Mouse (Mus musculus): Measurements from ENCODE around the gene Stk17b. TPM values are rescaled to one million over a fixed set of nuclear protein-coding genes. Genes with fewer than 3 reads are reported as not detected.

Stk17b gene
- total and polyA plus RNA-seq, 2 experiments = 0.82 to 7.2 TPM

- no peak for DNase-seq (ENCODE audit: extremely low read depth, low read depth, low spot score)
- Histone ChIP-seq H3K27me3 (ENCODE audit: control insufficient read depth, insufficient read depth, low read length) (no peaks in the 10 kb centered on the region), H3K36me3 (ENCODE audit: control insufficient read depth, insufficient read depth, low read length) (no peaks in the 10 kb centered on the region), H3K4me1 (ENCODE audit: control insufficient read depth, insufficient read depth, low read length) (peaks cover 4% of the 10 kb centered on the region; the same call in 1 of the 2 replicates), H3K79me2 (ENCODE audit: control insufficient read depth, insufficient read depth, low read length) (no peaks in the 10 kb centered on the region; the same call in 1 of the 2 replicates), H3K4me3 (ENCODE audit: insufficient read depth, low read depth, low read length) (no peak overlapping the region), H3K9ac (ENCODE audit: low read depth, low read length) (no peak overlapping the region), H3K27ac (replicated peaks; ENCODE audit: insufficient read depth, low read depth, low read length) (no peak overlapping the region)
- TF ChIP-seq POLR2A (IDR thresholded peaks at IDR 0.05; ENCODE audit: extremely low read depth, insufficient read depth, low read length) (no peak), CTCF (IDR thresholded peaks at IDR 0.05; ENCODE audit: low read depth, low read length) (no peak)
- 86% methylated on average over 1 of the region's 1 CpGs for WGBS
Measured at GRCm38 (mm10) chr1:53781311-53781710, 3.7 kb downstream of the Stk17b start.

- H3K36me3 ChIP-seq (ENCODE audit: control insufficient read depth, insufficient read depth, low read length) = peaks cover 1% of the 10 kb centered on the region; the same call in 1 of the 2 replicates
- no peaks in the 10 kb centered on the region for H3K27me3 ChIP-seq (ENCODE audit: control insufficient read depth, insufficient read depth, low read length)
- H3K9ac ChIP-seq (ENCODE audit: low read depth, low read length) = no peak overlapping the region
- H3K27ac ChIP-seq (replicated peaks; ENCODE audit: insufficient read depth, low read depth, low read length) = no peak overlapping the region
- 77% methylated on average over 7 of the region's 7 CpGs for WGBS
- no peak for DNase-seq (ENCODE audit: extremely low read depth, low read depth, low spot score)
- H3K79me2 ChIP-seq (ENCODE audit: control insufficient read depth, insufficient read depth, low read length) = no peaks in the 10 kb centered on the region; the same call in 1 of the 2 replicates
- H3K4me1 ChIP-seq (ENCODE audit: control insufficient read depth, insufficient read depth, low read length) = peaks cover 2% of the 10 kb centered on the region; the same call in 1 of the 2 replicates
- TF ChIP-seq POLR2A (IDR thresholded peaks at IDR 0.05; ENCODE audit: extremely low read depth, insufficient read depth, low read length) = no peak
- no peak for TF ChIP-seq CTCF (IDR thresholded peaks at IDR 0.05; ENCODE audit: low read depth, low read length)
- H3K4me3 ChIP-seq (ENCODE audit: insufficient read depth, low read depth, low read length) = no peak overlapping the region
Measured at GRCm38 (mm10) chr1:53776176-53776905, 8.7 kb downstream of the Stk17b start.

- H3K27me3 ChIP-seq (ENCODE audit: control insufficient read depth, insufficient read depth, low read length) = no peaks in the 10 kb centered on the region
- 91% methylated on average over 2 of the region's 2 CpGs for WGBS
- H3K36me3 ChIP-seq (ENCODE audit: control insufficient read depth, insufficient read depth, low read length) = peaks cover 1% of the 10 kb centered on the region; the same call in 1 of the 2 replicates
- DNase-seq (ENCODE audit: extremely low read depth, low read depth, low spot score) = no peak
- H3K4me3 ChIP-seq (ENCODE audit: insufficient read depth, low read depth, low read length) = no peak overlapping the region
- no peak overlapping the region for H3K9ac ChIP-seq (ENCODE audit: low read depth, low read length)
- peaks cover 2% of the 10 kb centered on the region; the same call in 1 of the 2 replicates for H3K4me1 ChIP-seq (ENCODE audit: control insufficient read depth, insufficient read depth, low read length)
- no peak overlapping the region for H3K27ac ChIP-seq (replicated peaks; ENCODE audit: insufficient read depth, low read depth, low read length)
- H3K79me2 ChIP-seq (ENCODE audit: control insufficient read depth, insufficient read depth, low read length) = no peaks in the 10 kb centered on the region; the same call in 1 of the 2 replicates
- TF ChIP-seq POLR2A (IDR thresholded peaks at IDR 0.05; ENCODE audit: extremely low read depth, insufficient read depth, low read length) (no peak), CTCF (IDR thresholded peaks at IDR 0.05; ENCODE audit: low read depth, low read length) (no peak)
Measured at GRCm38 (mm10) chr1:53775545-53775944, 9.5 kb downstream of the Stk17b start.

GRCm38 (mm10) chr1:53775036-53775435 is 10.0 kb downstream of the Stk17b start:
- H3K36me3 ChIP-seq (ENCODE audit: control insufficient read depth, insufficient read depth, low read length) = peaks cover 1% of the 10 kb centered on the region; the same call in 1 of the 2 replicates
- H3K79me2 ChIP-seq (ENCODE audit: control insufficient read depth, insufficient read depth, low read length) = no peaks in the 10 kb centered on the region; the same call in 1 of the 2 replicates
- no peak for DNase-seq (ENCODE audit: extremely low read depth, low read depth, low spot score)
- no peak overlapping the region for H3K27ac ChIP-seq (replicated peaks; ENCODE audit: insufficient read depth, low read depth, low read length)
- no peaks in the 10 kb centered on the region for H3K27me3 ChIP-seq (ENCODE audit: control insufficient read depth, insufficient read depth, low read length)
- no peak overlapping the region for H3K4me3 ChIP-seq (ENCODE audit: insufficient read depth, low read depth, low read length)
- H3K4me1 ChIP-seq (ENCODE audit: control insufficient read depth, insufficient read depth, low read length) = peaks cover 2% of the 10 kb centered on the region; the same call in 1 of the 2 replicates
- TF ChIP-seq CTCF (IDR thresholded peaks at IDR 0.05; ENCODE audit: low read depth, low read length) (no peak), POLR2A (IDR thresholded peaks at IDR 0.05; ENCODE audit: extremely low read depth, insufficient read depth, low read length) (no peak)
- WGBS = 83% methylated on average over 6 of the region's 6 CpGs
- H3K9ac ChIP-seq (ENCODE audit: low read depth, low read length) = no peak overlapping the region

- no peaks in the 10 kb centered on the region for H3K27me3 ChIP-seq (ENCODE audit: control insufficient read depth, insufficient read depth, low read length)
- H3K79me2 ChIP-seq (ENCODE audit: control insufficient read depth, insufficient read depth, low read length) = no peaks in the 10 kb centered on the region; the same call in 1 of the 2 replicates
- no peak overlapping the region for H3K27ac ChIP-seq (replicated peaks; ENCODE audit: insufficient read depth, low read depth, low read length)
- no peak overlapping the region for H3K4me3 ChIP-seq (ENCODE audit: insufficient read depth, low read depth, low read length)
- no peak overlapping the region for H3K9ac ChIP-seq (ENCODE audit: low read depth, low read length)
- WGBS = 91% methylated on average over 3 of the region's 3 CpGs
- no peak for DNase-seq (ENCODE audit: extremely low read depth, low read depth, low spot score)
- H3K36me3 ChIP-seq (ENCODE audit: control insufficient read depth, insufficient read depth, low read length) = peaks cover 1% of the 10 kb centered on the region; the same call in 1 of the 2 replicates
- H3K4me1 ChIP-seq (ENCODE audit: control insufficient read depth, insufficient read depth, low read length) = peaks cover 2% of the 10 kb centered on the region; the same call in 1 of the 2 replicates
- TF ChIP-seq CTCF (IDR thresholded peaks at IDR 0.05; ENCODE audit: low read depth, low read length) = no peak
- no peak for TF ChIP-seq POLR2A (IDR thresholded peaks at IDR 0.05; ENCODE audit: extremely low read depth, insufficient read depth, low read length)
Measured at GRCm38 (mm10) chr1:53774571-53774970, 10.5 kb downstream of the Stk17b start.

GRCm38 (mm10) chr1:53773994-53774393 is 11.0 kb downstream of the Stk17b start:
- peaks cover 1% of the 10 kb centered on the region; the same call in 1 of the 2 replicates for H3K36me3 ChIP-seq (ENCODE audit: control insufficient read depth, insufficient read depth, low read length)
- TF ChIP-seq POLR2A (IDR thresholded peaks at IDR 0.05; ENCODE audit: extremely low read depth, insufficient read depth, low read length) (no peak), CTCF (IDR thresholded peaks at IDR 0.05; ENCODE audit: low read depth, low read length) (no peak)
- WGBS = 80% methylated on average over 6 of the region's 6 CpGs
- H3K79me2 ChIP-seq (ENCODE audit: control insufficient read depth, insufficient read depth, low read length) = no peaks in the 10 kb centered on the region; the same call in 1 of the 2 replicates
- no peak overlapping the region for H3K9ac ChIP-seq (ENCODE audit: low read depth, low read length)
- no peak overlapping the region for H3K4me3 ChIP-seq (ENCODE audit: insufficient read depth, low read depth, low read length)
- no peaks in the 10 kb centered on the region for H3K27me3 ChIP-seq (ENCODE audit: control insufficient read depth, insufficient read depth, low read length)
- peaks cover 2% of the 10 kb centered on the region; the same call in 1 of the 2 replicates for H3K4me1 ChIP-seq (ENCODE audit: control insufficient read depth, insufficient read depth, low read length)
- peak; percentile 33 for DNase-seq (ENCODE audit: extremely low read depth, low read depth, low spot score)
- no peak overlapping the region for H3K27ac ChIP-seq (replicated peaks; ENCODE audit: insufficient read depth, low read depth, low read length)
